Mouse (Mus musculus): ENCODE data around the gene Vmn2r70.

Vmn2r70 gene

DNA sequence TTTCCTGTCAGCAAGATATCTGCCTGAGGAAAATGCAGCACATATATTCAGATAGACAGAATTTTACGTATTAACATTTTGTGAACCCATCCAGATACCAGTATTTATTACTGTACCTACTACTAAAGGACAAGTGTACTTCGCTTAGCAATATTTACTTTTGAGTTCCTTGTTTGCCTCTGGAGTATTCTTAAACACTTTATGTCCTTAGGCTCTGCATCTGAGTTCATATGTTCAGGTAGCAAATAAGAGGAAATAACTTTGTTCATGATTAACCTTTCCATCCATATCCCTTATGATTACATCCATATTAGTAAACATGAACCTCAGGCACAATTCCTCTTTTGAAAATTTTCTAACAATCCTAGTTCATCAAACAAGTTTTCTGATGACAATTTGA is at the start of gene Vmn2r70:
Vmn2r70 (minus strand) TSS at position 101 of the 400 bp plus-strand sequence.
- DNase-seq (ENCODE audit: low spot score) = no peak

DNA sequence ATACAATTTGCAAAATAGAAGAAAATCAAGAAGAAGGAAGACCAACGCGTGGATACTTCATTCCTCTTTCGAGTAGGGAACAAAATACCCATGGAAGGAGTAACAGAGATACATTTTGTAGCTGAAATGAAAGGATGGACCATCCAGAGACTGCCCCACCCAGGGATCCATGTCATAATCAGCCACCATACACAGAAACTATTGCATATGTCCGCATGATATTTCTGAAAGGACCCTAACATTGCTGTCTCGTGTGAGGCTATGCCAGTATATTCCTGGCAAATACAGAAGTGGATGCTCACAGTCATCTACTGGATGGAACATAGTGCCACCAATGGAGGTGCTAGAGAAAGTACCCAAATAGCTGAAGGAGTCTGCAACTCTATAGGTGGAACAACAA is 6.2 kb downstream of the Vmn2r70 start, which contains the start of gene Vmn2r71:
Vmn2r71 (plus strand) TSS at position 301 of the 400 bp plus-strand sequence.
- DNase-seq (ENCODE audit: low spot score) = no peak

DNA sequence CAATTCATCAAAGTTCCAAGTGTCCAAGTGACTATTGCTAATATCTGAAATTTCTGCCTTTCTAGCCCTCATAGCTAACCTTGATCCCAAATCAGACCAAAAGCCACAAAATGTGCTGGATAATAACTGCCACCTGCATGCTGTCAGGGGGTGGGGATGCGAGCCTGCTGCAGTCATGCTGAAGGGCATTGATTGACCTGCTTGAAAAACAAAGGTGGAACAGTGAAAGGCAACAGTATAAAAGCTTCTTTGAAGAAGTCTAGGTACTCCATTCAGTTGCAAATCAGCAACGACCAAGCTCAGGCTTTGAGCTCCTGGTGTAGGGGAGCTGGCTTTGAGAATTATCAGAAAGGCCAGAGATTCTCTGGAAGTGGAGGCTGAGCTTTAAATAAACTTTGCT is 25.9 kb downstream of the Vmn2r70 start:
- no peak for DNase-seq (ENCODE audit: low spot score)

DNA sequence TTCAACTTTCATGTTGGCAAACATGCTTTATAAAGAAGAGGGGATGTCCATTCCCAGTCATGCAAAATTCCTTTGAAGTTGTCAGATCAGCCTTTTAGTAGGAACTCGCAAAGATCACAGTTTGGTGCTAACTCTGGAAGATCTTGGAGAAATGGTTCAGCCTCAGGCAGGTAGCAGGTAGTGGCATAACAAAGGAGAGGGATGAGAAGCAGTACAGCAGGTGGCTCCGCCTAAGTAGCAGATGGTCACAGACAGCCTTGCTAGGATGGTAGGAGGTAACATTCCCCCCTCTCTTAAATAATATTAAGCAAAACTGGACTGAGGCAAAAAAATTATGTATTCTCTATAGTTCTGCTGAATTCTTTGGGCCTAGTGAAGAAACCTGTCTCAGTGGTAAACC is 26.9 kb downstream of the Vmn2r70 start:
- DNase-seq (ENCODE audit: low spot score) = no peak

Measured in layer of hippocampus, adult 11-12 months (tissue).